Mouse (Mus musculus) left cerebral cortex, postnatal 10 days (tissue): ENCODE results near the gene Nppb. TPM values are rescaled to one million over a fixed set of nuclear protein-coding genes. Genes with fewer than 3 reads are reported as not detected.

Source experiments
- DNase-seq, 2 experiments: peaks; one replicate each; pipeline ENCODE4 v3.0.0; 2021 to 2022; ENCODE audit warnings: low spot score in 2 of 2, mixed read lengths in 1 of 2; ENCODE audit errors: extremely low spot score in 1 of 2
- intact Hi-C: fragments of 180-260 bp; cut with DNase I; formaldehyde crosslinking; loops from one replicate; pipeline ENCODE4 v1.15.1; 2025
- total RNA-seq, 2 experiments: library from RNA; stranded (reverse); gene quantifications; 2 replicates each; pipeline ENCODE4 v1.2.3; 2021

The Nppb gene
- total RNA-seq: not detected

GRCm38 (mm10) chr4:147985205-147986132, at the start of gene Nppb:
Gene Nppb, plus strand, starts transcription at chr4:147985788.
- intact Hi-C loops: no loop called here
- peak in 1 of 2 experiments; percentile 42 for DNase-seq

- intact Hi-C loops: no loop called here
- no peak for DNase-seq
Measured at GRCm38 (mm10) chr4:147935904-147936303, 49.7 kb upstream of the Nppb start.

GRCm38 (mm10) chr4:147936331-147936954, 49.1 kb upstream of the Nppb start, which contains the start of gene Plod1:
Gene Plod1, minus strand, starts transcription at chr4:147936767.
- peak; percentile 62 to 91 for DNase-seq
- intact Hi-C loops: no loop called here

- DNase-seq: no peak
- intact Hi-C loops: no loop called here
Measured at GRCm38 (mm10) chr4:147937021-147937420, 48.6 kb upstream of the Nppb start.

- intact Hi-C loops: no loop called here
- DNase-seq: no peak
Measured at GRCm38 (mm10) chr4:147937486-147937885, 48.1 kb upstream of the Nppb start.

GRCm38 (mm10) chr4:147938148-147939096, 47.2 kb upstream of the Nppb start:
- intact Hi-C loops: no loop called here
- peak in 1 of 2 experiments; percentile 66 for DNase-seq

GRCm38 (mm10) chr4:147940111-147940510, 45.5 kb upstream of the Nppb start:
- intact Hi-C loops: loop anchor here (5.0 kb wide), 1 partner anchor 33 kb away; no protein-coding TSS in a partner anchor
- no peak for DNase-seq

- intact Hi-C loops: loop anchor here (5.0 kb wide), 1 partner anchor 33 kb away; no protein-coding TSS in a partner anchor
- DNase-seq: peak; percentile 74 to 92
Measured at GRCm38 (mm10) chr4:147940576-147941044, 45.0 kb upstream of the Nppb start, which contains the start of gene 2510039O18Rik. Gene 2510039O18Rik, plus strand, starts transcription at chr4:147940895.

- DNase-seq: peak in 1 of 2 experiments; percentile 62
- intact Hi-C loops: loop anchor here (5.0 kb wide), 1 partner anchor 34 kb away; no protein-coding TSS in a partner anchor
Measured at GRCm38 (mm10) chr4:147941045-147942020, 44.3 kb upstream of the Nppb start.

GRCm38 (mm10) chr4:147943005-147943404, 42.6 kb upstream of the Nppb start:
- intact Hi-C loops: loop anchor here (5.0 kb wide), 1 partner anchor 36 kb away; no protein-coding TSS in a partner anchor
- no peak for DNase-seq

GRCm38 (mm10) chr4:147947511-147947910, 38.1 kb upstream of the Nppb start:
- intact Hi-C loops: no loop called here
- peak in 1 of 2 experiments; percentile 32 for DNase-seq

- intact Hi-C loops: no loop called here
- DNase-seq: peak in 1 of 2 experiments; percentile 47
Measured at GRCm38 (mm10) chr4:147953590-147953989, 32.0 kb upstream of the Nppb start.

GRCm38 (mm10) chr4:147957141-147957540, 28.4 kb upstream of the Nppb start:
- DNase-seq: no peak
- intact Hi-C loops: no loop called here

- DNase-seq: peak in 1 of 2 experiments; percentile 76
- intact Hi-C loops: loop anchor here (5.0 kb wide), 1 partner anchor 47 kb away; no protein-coding TSS in a partner anchor
Measured at GRCm38 (mm10) chr4:147959881-147960831, 25.4 kb upstream of the Nppb start.

- intact Hi-C loops: loop anchor here (5.0 kb wide), 1 partner anchor 45 kb away; no protein-coding TSS in a partner anchor
- DNase-seq: no peak
Measured at GRCm38 (mm10) chr4:147962781-147963180, 22.8 kb upstream of the Nppb start.

GRCm38 (mm10) chr4:147963623-147964022, 22.0 kb upstream of the Nppb start:
- no peak for DNase-seq
- intact Hi-C loops: loop anchor here (5.0 kb wide), 1 partner anchor 44 kb away; no protein-coding TSS in a partner anchor
